Mouse (Mus musculus): Measurements from ENCODE around the gene Tmtc4. TPM values are rescaled to one million over a fixed set of nuclear protein-coding genes. Genes with fewer than 3 reads are reported as not detected.
A peak's percentile ranks its signal among the peaks of the same experiment; 100 is the strongest.

Gene Tmtc4
- polyA plus RNA-seq, 1 experiment from 2014 or later = 26.3 TPM

GRCm38 (mm10) chr14:122992937-122993336 lies 9.1 kb upstream of the Tmtc4 start:
- no peak for DNase-seq (ENCODE audit: extremely low spot score, low spot score)
- Histone ChIP-seq H3K36me3 (replicated peaks) (no peaks in the 10 kb centered on the region), H3K9me3 (no peaks in the 10 kb centered on the region), H3K4me3 (no peak overlapping the region), H3K27ac (no peak overlapping the region), H3K4me1 (no peaks in the 10 kb centered on the region), H3K27me3 (ENCODE audit: poor library complexity, severe bottlenecking) (no peaks in the 10 kb centered on the region)
- 65% methylated on average over 6 of the region's 6 CpGs for WGBS

- Histone ChIP-seq H3K4me3 (no peak overlapping the region), H3K27me3 (ENCODE audit: poor library complexity, severe bottlenecking) (no peaks in the 10 kb centered on the region), H3K36me3 (replicated peaks) (no peaks in the 10 kb centered on the region), H3K9me3 (no peaks in the 10 kb centered on the region), H3K4me1 (no peaks in the 10 kb centered on the region), H3K27ac (no peak overlapping the region)
- WGBS = 83% methylated on average over 4 of the region's 4 CpGs
- DNase-seq (ENCODE audit: extremely low spot score, low spot score) = no peak
These were observed 6.8 kb upstream of the Tmtc4 start for GRCm38 (mm10) chr14:122990521-122991052.

GRCm38 (mm10) chr14:122986404-122986803 lies 2.6 kb upstream of the Tmtc4 start:
- Histone ChIP-seq H3K27ac (no peak overlapping the region), H3K27me3 (ENCODE audit: poor library complexity, severe bottlenecking) (no peaks in the 10 kb centered on the region), H3K9me3 (no peaks in the 10 kb centered on the region), H3K36me3 (replicated peaks) (no peaks in the 10 kb centered on the region), H3K4me3 (no peak overlapping the region), H3K4me1 (peaks cover 25% of the 10 kb centered on the region)
- 88% methylated on average over 2 of the region's 2 CpGs for WGBS
- no peak for DNase-seq (ENCODE audit: extremely low spot score, low spot score)

- H3K36me3 ChIP-seq (replicated peaks) = 0 out of 2 replicates have a peak, but pooled peaks cover under 1% of the 10 kb centered on the region
- WGBS = under 1% methylated on average over 62 of the region's 63 CpGs
- DNase-seq (ENCODE audit: extremely low spot score, low spot score) = peak; percentile 63
- H3K4me1 ChIP-seq = peaks cover 43% of the 10 kb centered on the region
- H3K27me3 ChIP-seq (ENCODE audit: poor library complexity, severe bottlenecking) = no peaks in the 10 kb centered on the region
- no peaks in the 10 kb centered on the region for H3K9me3 ChIP-seq
- H3K27ac ChIP-seq = peak overlapping the region; percentile 97
- H3K4me3 ChIP-seq = peak overlapping the region; percentile 92
These were observed 1.1 kb downstream of the Tmtc4 start for GRCm38 (mm10) chr14:122982571-122983225.

- Histone ChIP-seq H3K27me3 (ENCODE audit: poor library complexity, severe bottlenecking) (no peaks in the 10 kb centered on the region), H3K27ac (peak overlapping the region; percentile 97), H3K4me1 (peaks cover 46% of the 10 kb centered on the region), H3K36me3 (replicated peaks) (0 out of 2 replicates have a peak, but pooled peaks cover 4% of the 10 kb centered on the region), H3K4me3 (peak overlapping the region; percentile 92), H3K9me3 (no peaks in the 10 kb centered on the region)
- WGBS = 32% methylated on average over 8 of the region's 8 CpGs
- no peak for DNase-seq (ENCODE audit: extremely low spot score, low spot score)
These were observed 1.9 kb downstream of the Tmtc4 start for GRCm38 (mm10) chr14:122981831-122982485.

GRCm38 (mm10) chr14:122978871-122979270 lies 5.0 kb downstream of the Tmtc4 start:
- H3K36me3 ChIP-seq (replicated peaks) = 0 out of 2 replicates have a peak, but pooled peaks cover 4% of the 10 kb centered on the region
- H3K4me1 ChIP-seq = peaks cover 40% of the 10 kb centered on the region
- H3K9me3 ChIP-seq = no peaks in the 10 kb centered on the region
- no peak for DNase-seq (ENCODE audit: extremely low spot score, low spot score)
- 82% methylated on average over 3 of the region's 3 CpGs for WGBS
- H3K27me3 ChIP-seq (ENCODE audit: poor library complexity, severe bottlenecking) = no peaks in the 10 kb centered on the region
- H3K27ac ChIP-seq = no peak overlapping the region
- no peak overlapping the region for H3K4me3 ChIP-seq

GRCm38 (mm10) chr14:122977797-122978140 lies 6.1 kb downstream of the Tmtc4 start:
- WGBS = 76% methylated on average over 1 of the region's 1 CpGs
- H3K36me3 ChIP-seq (replicated peaks) = peaks cover 12% of the 10 kb centered on the region

GRCm38 (mm10) chr14:122977056-122977796 lies 6.6 kb downstream of the Tmtc4 start:
- Histone ChIP-seq H3K27me3 (ENCODE audit: poor library complexity, severe bottlenecking) (no peaks in the 10 kb centered on the region), H3K36me3 (replicated peaks) (peaks cover 17% of the 10 kb centered on the region), H3K4me1 (peaks cover 29% of the 10 kb centered on the region), H3K9me3 (no peaks in the 10 kb centered on the region), H3K4me3 (no peak overlapping the region), H3K27ac (no peak overlapping the region)
- 88% methylated on average over 9 of the region's 9 CpGs for WGBS
- DNase-seq (ENCODE audit: extremely low spot score, low spot score) = no peak

More at GRCm38 (mm10) chr14:122977797-122978140, 6.1 kb downstream of the Tmtc4 start:
- Histone ChIP-seq H3K9me3 (no peaks in the 10 kb centered on the region), H3K27me3 (ENCODE audit: poor library complexity, severe bottlenecking) (no peaks in the 10 kb centered on the region), H3K4me1 (peaks cover 34% of the 10 kb centered on the region), H3K4me3 (no peak overlapping the region), H3K27ac (no peak overlapping the region)
- no peak for DNase-seq (ENCODE audit: extremely low spot score, low spot score)

- H3K27ac ChIP-seq = no peak overlapping the region
- 83% methylated on average over 3 of the region's 3 CpGs for WGBS
- peaks cover 39% of the 10 kb centered on the region for H3K36me3 ChIP-seq (replicated peaks)
- no peaks in the 10 kb centered on the region for H3K27me3 ChIP-seq (ENCODE audit: poor library complexity, severe bottlenecking)
- no peak overlapping the region for H3K4me3 ChIP-seq
- no peak for DNase-seq (ENCODE audit: extremely low spot score, low spot score)
- H3K4me1 ChIP-seq = peaks cover 17% of the 10 kb centered on the region
- H3K9me3 ChIP-seq = no peaks in the 10 kb centered on the region
These were observed 8.8 kb downstream of the Tmtc4 start for GRCm38 (mm10) chr14:122974854-122975570.

- peaks cover 58% of the 10 kb centered on the region for H3K36me3 ChIP-seq (replicated peaks)
These were observed 10.7 kb downstream of the Tmtc4 start for GRCm38 (mm10) chr14:122973091-122973490.

GRCm38 (mm10) chr14:122968049-122968448 lies 15.8 kb downstream of the Tmtc4 start:
- Histone ChIP-seq H3K4me3 (no peak overlapping the region), H3K27me3 (ENCODE audit: poor library complexity, severe bottlenecking) (no peaks in the 10 kb centered on the region), H3K36me3 (replicated peaks) (peaks cover 78% of the 10 kb centered on the region), H3K9me3 (no peaks in the 10 kb centered on the region), H3K4me1 (no peaks in the 10 kb centered on the region), H3K27ac (no peak overlapping the region)
- DNase-seq (ENCODE audit: extremely low spot score, low spot score) = no peak
- 64% methylated on average over 2 of the region's 2 CpGs for WGBS

More at GRCm38 (mm10) chr14:122973091-122973490, 10.7 kb downstream of the Tmtc4 start:
- Histone ChIP-seq H3K27ac (no peak overlapping the region), H3K4me3 (no peak overlapping the region), H3K9me3 (no peaks in the 10 kb centered on the region), H3K27me3 (ENCODE audit: poor library complexity, severe bottlenecking) (no peaks in the 10 kb centered on the region), H3K4me1 (peaks cover 7% of the 10 kb centered on the region)
- 91% methylated on average over 2 of the region's 2 CpGs for WGBS
- no peak for DNase-seq (ENCODE audit: extremely low spot score, low spot score)

GRCm38 (mm10) chr14:122957941-122958340 lies 25.9 kb downstream of the Tmtc4 start:
- DNase-seq (ENCODE audit: extremely low spot score, low spot score) = no peak
- no peaks in the 10 kb centered on the region for H3K27me3 ChIP-seq (ENCODE audit: poor library complexity, severe bottlenecking)
- H3K4me1 ChIP-seq = peaks cover 9% of the 10 kb centered on the region
- H3K9me3 ChIP-seq = no peaks in the 10 kb centered on the region
- no peak overlapping the region for H3K27ac ChIP-seq
- H3K4me3 ChIP-seq = no peak overlapping the region
- 94% methylated on average over 8 of the region's 8 CpGs for WGBS
- H3K36me3 ChIP-seq (replicated peaks) = peaks cover 35% of the 10 kb centered on the region

Measured in forebrain, embryonic 10.5 days (tissue).